Mouse (Mus musculus): ENCODE results near the gene Ifna4.

Gene Ifna4

GRCm38 (mm10) chr4:88867366-88867925 is 25.8 kb downstream of the Ifna4 start:
- DNase-seq, result peak; percentile 88

GRCm38 (mm10) chr4:88867926-88868911 is 26.6 kb downstream of the Ifna4 start:
- DNase-seq, result peak; percentile 76

DNA sequence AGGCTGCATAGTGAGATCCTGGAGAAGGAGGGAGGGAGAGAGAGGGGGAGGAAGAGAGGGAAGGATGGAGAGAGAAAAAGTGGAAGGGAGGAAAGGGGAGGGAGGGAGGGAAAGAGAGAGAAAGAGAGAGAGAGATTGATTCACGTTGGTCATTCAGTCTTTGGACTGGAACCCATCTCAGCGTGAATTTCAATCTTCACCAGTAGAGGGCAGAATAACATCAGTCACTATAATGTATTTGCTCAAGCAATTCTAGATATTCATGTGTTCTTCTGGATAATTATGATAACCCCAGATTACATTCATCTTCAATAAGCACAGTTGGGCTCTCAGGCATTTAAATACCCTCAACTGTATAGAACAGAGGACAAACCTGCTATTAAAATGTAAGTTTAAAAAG is 31.0 kb downstream of the Ifna4 start:
- DNase-seq, result peak; percentile 73

- no peak for DNase-seq
Observed at GRCm38 (mm10) chr4:88875435-88876095, 33.9 kb downstream of the Ifna4 start.

DNA sequence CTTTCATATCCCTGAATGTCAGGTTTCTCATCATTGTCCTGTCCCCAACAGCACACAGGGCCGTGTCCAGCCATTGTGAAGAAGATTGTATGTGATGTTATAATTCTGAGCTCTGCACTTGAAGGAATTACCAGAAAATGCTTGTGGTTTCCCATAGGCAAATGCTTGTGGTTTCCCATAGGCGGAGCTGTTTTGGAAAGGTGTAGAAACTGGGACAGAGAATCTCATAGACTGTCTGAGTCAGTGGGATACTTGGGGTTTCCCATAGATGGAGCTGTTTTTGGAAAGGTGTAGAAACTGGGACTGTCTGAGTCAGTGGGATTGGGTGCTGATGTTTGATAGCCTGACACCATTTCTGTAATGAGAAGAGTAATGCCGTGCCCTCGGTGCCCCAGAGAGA is 34.9 kb downstream of the Ifna4 start:
- no peak for DNase-seq

DNA sequence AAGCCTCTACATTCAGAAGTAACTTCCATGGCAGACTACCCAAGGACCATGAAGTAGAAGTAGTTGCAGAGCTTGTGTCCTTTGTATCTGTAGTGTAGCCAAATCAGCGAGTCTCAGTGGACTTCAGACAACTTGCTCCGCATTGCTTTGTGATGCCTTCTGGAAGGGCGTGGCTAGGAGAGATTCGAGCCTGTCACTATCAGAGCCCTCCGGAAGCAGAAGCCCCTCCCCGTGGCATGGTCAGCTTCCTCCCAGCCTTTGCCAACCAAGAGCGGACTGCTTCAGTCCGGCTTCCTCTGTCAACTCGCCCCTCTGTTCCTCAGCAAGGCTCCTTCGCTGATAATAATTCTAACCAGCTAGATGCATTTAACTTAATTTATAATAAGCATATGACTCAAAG is 36.6 kb downstream of the Ifna4 start:
- peak; percentile 9 for DNase-seq

DNA sequence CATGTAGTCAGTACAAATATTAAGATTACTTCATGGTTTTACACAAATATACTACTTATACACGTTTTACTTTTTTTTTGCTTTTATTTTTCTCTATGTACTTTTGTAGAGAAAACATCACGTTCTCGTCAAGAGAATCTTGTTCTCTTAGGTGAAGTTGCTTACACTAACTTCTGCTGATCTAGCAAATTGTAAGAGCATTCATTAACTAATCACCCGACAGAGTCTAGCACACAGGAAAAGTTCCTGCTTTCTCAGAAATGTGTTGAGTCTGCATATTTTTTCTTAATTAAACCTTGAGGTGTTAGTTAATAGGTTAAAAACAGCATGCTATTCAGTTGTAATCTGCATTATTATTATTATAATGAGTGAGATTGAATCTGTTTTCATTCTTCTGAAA is 37.1 kb downstream of the Ifna4 start:
- no peak for DNase-seq

DNA sequence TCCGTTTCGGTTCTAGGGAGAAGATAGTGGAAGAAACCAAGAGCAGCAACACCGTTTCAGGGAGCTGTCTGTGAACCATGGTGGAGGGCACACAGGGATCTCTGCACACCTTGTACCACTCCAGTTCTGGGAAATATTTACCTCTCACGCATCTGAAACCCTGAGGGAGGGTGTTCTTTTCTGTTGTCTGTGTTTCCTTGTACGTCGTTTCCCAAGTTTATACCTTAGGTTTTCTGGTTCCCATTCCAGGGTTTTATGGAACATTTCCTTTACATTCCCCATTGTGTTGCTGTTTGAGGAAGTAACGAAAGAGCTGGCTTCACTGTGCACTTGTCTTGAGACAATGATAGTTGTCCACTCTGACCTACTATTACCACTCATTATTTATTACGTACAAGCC is 38.4 kb downstream of the Ifna4 start, which contains the start of gene Ifne:
Gene Ifne (minus strand): TSS at position 101 of the 400 bp plus-strand sequence.
- DNase-seq, result no peak

- DNase-seq, result no peak
Observed at GRCm38 (mm10) chr4:88888236-88888635, 46.6 kb downstream of the Ifna4 start.
